Mouse (Mus musculus) neural tube, embryonic 11.5 days (tissue): ENCODE data around the gene Kcns1. TPM values are rescaled to one million over a fixed set of nuclear protein-coding genes. Genes with fewer than 3 reads are reported as not detected.

ENCODE experiments used
- ATAC-seq: fragments of 200-750 bp; cut with Nextera tagmentation; 2 replicates; pipeline ENCODE4 v1.8.0; 2017; ENCODE audit warnings: moderate number of reproducible peaks, mild to moderate bottlenecking, moderate TSS enrichment, moderate library complexity; ENCODE audit not compliant: insufficient read depth, low FRiP score, low TSS enrichment
- DNase-seq: peaks from one replicate; pipeline ENCODE4 v3.0.0-alpha.2; 2015; ENCODE audit warnings: low spot score
- H3K27ac ChIP-seq: fragments of 300-500 bp; sonication (generic); 2 replicates; pipeline ENCODE4 v1.5.1; 2014; ENCODE audit warnings: low read depth, mild to moderate bottlenecking, low read length
- H3K27me3 ChIP-seq: fragments of 300-500 bp; sonication (generic); 2 replicates; pipeline ENCODE4 v1.6.1; 2014; ENCODE audit warnings: mild to moderate bottlenecking, low read length, mixed read lengths; ENCODE audit not compliant: control insufficient read depth, insufficient read depth
- H3K36me3 ChIP-seq: fragments of 300-500 bp; sonication (generic); 2 replicates; pipeline ENCODE4 v1.6.1; 2014; ENCODE audit warnings: mild to moderate bottlenecking, low read length, moderate library complexity, mixed read lengths; ENCODE audit not compliant: control insufficient read depth, insufficient read depth
- H3K4me1 ChIP-seq: fragments of 300-500 bp; sonication (generic); 2 replicates; pipeline ENCODE4 v1.6.1; 2014; ENCODE audit warnings: low read length, mixed read lengths; ENCODE audit not compliant: control insufficient read depth, insufficient read depth
- H3K4me2 ChIP-seq: fragments of 300-500 bp; sonication (generic); 2 replicates; pipeline ENCODE4 v1.6.1; 2014; ENCODE audit warnings: low read depth, mild to moderate bottlenecking, moderate library complexity
- H3K4me3 ChIP-seq: fragments of 300-500 bp; sonication (generic); 2 replicates; pipeline ENCODE4 v1.5.1; 2014; ENCODE audit warnings: low read depth, low read length
- H3K9ac ChIP-seq: fragments of 300-500 bp; sonication (generic); 2 replicates; pipeline ENCODE4 v1.6.1; 2014; ENCODE audit warnings: mild to moderate bottlenecking, low read length
- H3K9me3 ChIP-seq: fragments of 300-500 bp; sonication (generic); 2 replicates; pipeline ENCODE4 v1.6.1; 2016; ENCODE audit warnings: low read length; ENCODE audit not compliant: control insufficient read depth
- WGBS: fragments of 180-500 bp; shearing (Covaris S2); extraction: QIAGEN DNeasy Blood & Tissue Kit; methylation state at CpG from one replicate; pipeline ENCODE4 v1.1.7; 2014; 5-methylcytosine and 5-hydroxymethylcytosine counted together
- polyA plus RNA-seq: library from polyadenylated mRNA; unstranded; fragments of >200 nt; fragmentation: Nextera tagmentation; extraction: Ambion mirVana; gene quantifications from 2 replicates; pipeline ENCODE4 v1.2.1, GENCODE M21; 2014

The Kcns1 gene
- polyA plus RNA-seq, 1 experiment from 2014 or later = 0.21 TPM

- H3K9me3 ChIP-seq = no peaks in the 10 kb centered on the region
- no peak overlapping the region for H3K27ac ChIP-seq
- H3K4me1 ChIP-seq = no peaks in the 10 kb centered on the region
- ATAC-seq (no peak), DNase-seq (no peak)
- WGBS = 82% methylated on average over 5 of the region's 5 CpGs
- H3K9ac ChIP-seq = no peak overlapping the region
- H3K27me3 ChIP-seq = no peaks in the 10 kb centered on the region
- H3K4me3 ChIP-seq = no peak overlapping the region
- H3K4me2 ChIP-seq = no peak overlapping the region
- no peaks in the 10 kb centered on the region for H3K36me3 ChIP-seq
These were observed 24.2 kb upstream of the Kcns1 start for GRCm38 (mm10) chr2:164194959-164195630.

- Histone ChIP-seq H3K27ac (no peak overlapping the region), H3K4me1 (no peaks in the 10 kb centered on the region), H3K4me2 (no peak overlapping the region), H3K27me3 (no peaks in the 10 kb centered on the region), H3K9me3 (no peaks in the 10 kb centered on the region), H3K36me3 (no peaks in the 10 kb centered on the region), H3K9ac (no peak overlapping the region), H3K4me3 (no peak overlapping the region)
- ATAC-seq (no peak), DNase-seq (no peak)
These were observed 21.4 kb upstream of the Kcns1 start for GRCm38 (mm10) chr2:164192279-164192678.

GRCm38 (mm10) chr2:164190576-164190975 lies 19.7 kb upstream of the Kcns1 start, which contains the start of gene Wfdc12:
TSS of gene Wfdc12 (minus strand) at chr2:164190608.
- Histone ChIP-seq H3K4me2 (no peak within 1 kb of the TSS), H3K9me3 (no peaks in the 10 kb centered on the region), H3K9ac (no peak within 1 kb of the TSS), H3K27ac (no peak within 1 kb of the TSS), H3K36me3 (no peaks in the 10 kb centered on the region), H3K27me3 (no peaks in the 10 kb centered on the region), H3K4me1 (no peaks in the 10 kb centered on the region), H3K4me3 (no peak within 1 kb of the TSS)
- ATAC-seq = no peak
- DNase-seq = no peak
- 88% methylated on average over 6 of the region's 6 CpGs for whole genome bisulfite sequencing

GRCm38 (mm10) chr2:164188722-164189121 lies 17.8 kb upstream of the Kcns1 start:
- H3K4me3 ChIP-seq = no peak overlapping the region
- DNase-seq = no peak
- WGBS = 31% methylated on average over 5 of the region's 5 CpGs
- no peak overlapping the region for H3K4me2 ChIP-seq
- H3K27me3 ChIP-seq = no peaks in the 10 kb centered on the region
- no peak for ATAC-seq
- H3K27ac ChIP-seq = no peak overlapping the region
- H3K9me3 ChIP-seq = no peaks in the 10 kb centered on the region
- H3K4me1 ChIP-seq = no peaks in the 10 kb centered on the region
- no peak overlapping the region for H3K9ac ChIP-seq
- no peaks in the 10 kb centered on the region for H3K36me3 ChIP-seq

GRCm38 (mm10) chr2:164184145-164184719 lies 13.3 kb upstream of the Kcns1 start:
- H3K36me3 ChIP-seq = no peaks in the 10 kb centered on the region
- no peak overlapping the region for H3K9ac ChIP-seq
- no peaks in the 10 kb centered on the region for H3K4me1 ChIP-seq
- H3K9me3 ChIP-seq = no peaks in the 10 kb centered on the region
- H3K27me3 ChIP-seq = no peaks in the 10 kb centered on the region
- no peak overlapping the region for H3K4me3 ChIP-seq
- no peak overlapping the region for H3K4me2 ChIP-seq
- no peak overlapping the region for H3K27ac ChIP-seq
- 39% methylated on average over 9 of the region's 9 CpGs for WGBS
- no peak for ATAC-seq
- no peak for DNase-seq

GRCm38 (mm10) chr2:164183340-164183739 lies 12.4 kb upstream of the Kcns1 start:
- WGBS = 80% methylated on average over 9 of the region's 9 CpGs
- ATAC-seq = no peak
- Histone ChIP-seq H3K9me3 (no peaks in the 10 kb centered on the region), H3K36me3 (no peaks in the 10 kb centered on the region), H3K9ac (no peak overlapping the region), H3K27me3 (no peaks in the 10 kb centered on the region), H3K4me1 (no peaks in the 10 kb centered on the region), H3K4me2 (no peak overlapping the region), H3K27ac (no peak overlapping the region), H3K4me3 (no peak overlapping the region)
- DNase-seq = no peak

- DNase-seq (no peak), ATAC-seq (no peak)
- Histone ChIP-seq H3K9ac (no peak within 1 kb of the TSS), H3K4me3 (no peak within 1 kb of the TSS), H3K27me3 (no peaks in the 10 kb centered on the region), H3K9me3 (no peaks in the 10 kb centered on the region), H3K27ac (no peak within 1 kb of the TSS), H3K36me3 (no peaks in the 10 kb centered on the region), H3K4me1 (no peaks in the 10 kb centered on the region), H3K4me2 (no peak within 1 kb of the TSS)
- 79% methylated on average over 7 of the region's 7 CpGs for WGBS
These were observed 11.9 kb upstream of the Kcns1 start, which contains the start of gene Wfdc5 for GRCm38 (mm10) chr2:164182692-164183255. TSS of gene Wfdc5 (minus strand) at chr2:164182742.

- no peak overlapping the region for H3K9ac ChIP-seq
- ATAC-seq (no peak), DNase-seq (no peak)
- no peak overlapping the region for H3K4me3 ChIP-seq
- no peaks in the 10 kb centered on the region for H3K27me3 ChIP-seq
- H3K4me1 ChIP-seq = no peaks in the 10 kb centered on the region
- WGBS = 87% methylated on average over 4 of the region's 4 CpGs
- H3K27ac ChIP-seq = no peak overlapping the region
- no peak overlapping the region for H3K4me2 ChIP-seq
- H3K36me3 ChIP-seq = no peaks in the 10 kb centered on the region
- no peaks in the 10 kb centered on the region for H3K9me3 ChIP-seq
These were observed 9.9 kb upstream of the Kcns1 start for GRCm38 (mm10) chr2:164180770-164181169.

GRCm38 (mm10) chr2:164180124-164180523 lies 9.2 kb upstream of the Kcns1 start:
- H3K9me3 ChIP-seq = no peaks in the 10 kb centered on the region
- 38% methylated on average over 3 of the region's 3 CpGs for WGBS
- H3K36me3 ChIP-seq = no peaks in the 10 kb centered on the region
- no peak overlapping the region for H3K4me3 ChIP-seq
- no peaks in the 10 kb centered on the region for H3K4me1 ChIP-seq
- ATAC-seq = no peak
- no peak overlapping the region for H3K4me2 ChIP-seq
- DNase-seq = no peak
- no peak overlapping the region for H3K27ac ChIP-seq
- H3K9ac ChIP-seq = no peak overlapping the region
- H3K27me3 ChIP-seq = no peaks in the 10 kb centered on the region
